Mouse (Mus musculus) heart, embryonic 16.5 days (tissue): ENCODE measurements around the gene Sema6c. TPM values are rescaled to one million over a fixed set of nuclear protein-coding genes. Genes with fewer than 3 reads are reported as not detected.

Experiments used
- ATAC-seq: fragments of 200-750 bp; cut with Nextera tagmentation; replicated peaks from 2 replicates; pipeline ENCODE4 v1.8.0; 2017; ENCODE audit warnings: moderate number of reproducible peaks; ENCODE audit not compliant: insufficient read depth, low FRiP score; ENCODE audit errors: extremely low read depth
- H3K27ac ChIP-seq: fragments of 300-500 bp; sonication (generic); 2 replicates; pipeline ENCODE4 v1.5.1; 2014; ENCODE audit warnings: mild to moderate bottlenecking, low read length, control low read depth, moderate library complexity
- H3K27me3 ChIP-seq: fragments of 300-500 bp; sonication (generic); 2 replicates; pipeline ENCODE4 v1.6.1; 2014; ENCODE audit warnings: low read length, mixed read lengths; ENCODE audit not compliant: control insufficient read depth, insufficient read depth
- H3K36me3 ChIP-seq: fragments of 300-500 bp; sonication (generic); 2 replicates; pipeline ENCODE4 v1.6.1; 2014; ENCODE audit not compliant: control insufficient read depth, insufficient read depth
- H3K4me1 ChIP-seq: fragments of 300-500 bp; sonication (generic); 2 replicates; pipeline ENCODE4 v1.6.1; 2014; ENCODE audit warnings: low read length, mixed read lengths; ENCODE audit not compliant: control insufficient read depth, insufficient read depth
- H3K4me2 ChIP-seq: fragments of 300-500 bp; sonication (generic); 2 replicates; pipeline ENCODE4 v1.6.1; 2014; ENCODE audit warnings: low read depth, mild to moderate bottlenecking, control low read depth, low read length
- H3K4me3 ChIP-seq: fragments of 300-500 bp; sonication (generic); 2 replicates; pipeline ENCODE4 v1.5.1; 2014; ENCODE audit warnings: mild to moderate bottlenecking, control low read depth, low read length
- H3K9ac ChIP-seq: fragments of 300-500 bp; sonication (generic); 2 replicates; pipeline ENCODE4 v1.6.1; 2014; ENCODE audit warnings: low read length, control low read depth
- H3K9me3 ChIP-seq: fragments of 300-500 bp; sonication (generic); replicated peaks from 2 replicates; pipeline ENCODE4 v1.6.1; 2016; ENCODE audit warnings: low read length; ENCODE audit not compliant: control insufficient read depth
- WGBS: fragments of 180-500 bp; shearing (Covaris S2); extraction: QIAGEN DNeasy Blood & Tissue Kit; methylation state at CpG from one replicate; pipeline ENCODE4 v1.1.7; 2014; 5-methylcytosine and 5-hydroxymethylcytosine counted together
- polyA plus RNA-seq: library from polyadenylated mRNA; unstranded; fragments of >200 nt; fragmentation: Nextera tagmentation; extraction: Ambion mirVana; gene quantifications from 2 replicates; pipeline ENCODE4 v1.2.1, GENCODE M21; 2015

The Sema6c gene
- 1.5 and 2.7 TPM in 2 replicates for polyA plus RNA-seq

GRCm38 (mm10) chr3:95159987-95160963 is at the start of gene Sema6c:
Sema6c (plus strand) TSS chr3:95160457.
- ATAC-seq = peak; percentile 96
- peak within 1 kb of the TSS; percentile 62 for H3K4me3 ChIP-seq
- no peaks in the 10 kb centered on the region for H3K27me3 ChIP-seq
- H3K4me2 ChIP-seq = peak within 1 kb of the TSS; percentile 95
- peaks cover 37% of the 10 kb centered on the region for H3K4me1 ChIP-seq
- H3K9ac ChIP-seq = peak within 1 kb of the TSS; percentile 65
- H3K9me3 ChIP-seq = no peaks in the 10 kb centered on the region
- no peak within 1 kb of the TSS for H3K27ac ChIP-seq
- under 1% methylated on average over 66 of the region's 66 CpGs for WGBS
- no peaks in the 10 kb centered on the region for H3K36me3 ChIP-seq

- no peaks in the 10 kb centered on the region for H3K9me3 ChIP-seq
- WGBS = under 1% methylated on average over 53 of the region's 54 CpGs
- H3K4me3 ChIP-seq = peak within 1 kb of the TSS; percentile 95
- H3K9ac ChIP-seq = peak within 1 kb of the TSS; percentile 94
- H3K27ac ChIP-seq = peak within 1 kb of the TSS; percentile 99
- H3K4me1 ChIP-seq = peaks cover 8% of the 10 kb centered on the region
- no peaks in the 10 kb centered on the region for H3K27me3 ChIP-seq
- H3K4me2 ChIP-seq = peak within 1 kb of the TSS; percentile 66
- peak; percentile 69 for ATAC-seq
- H3K36me3 ChIP-seq = peaks cover 8% of the 10 kb centered on the region; the same call in 1 of the 2 replicates
Observed at GRCm38 (mm10) chr3:95110911-95111726, 49.1 kb upstream of the Sema6c start, which contains the start of gene Vps72. Vps72 (plus strand) TSS chr3:95111022.

- H3K36me3 ChIP-seq = peaks cover 8% of the 10 kb centered on the region; the same call in 1 of the 2 replicates
- no peak overlapping the region for H3K4me3 ChIP-seq
- no peak overlapping the region for H3K27ac ChIP-seq
- peaks cover 8% of the 10 kb centered on the region for H3K4me1 ChIP-seq
- peak overlapping the region; percentile 6; the same call in 1 of the 2 replicates for H3K9ac ChIP-seq
- WGBS = 89% methylated on average over 1 of the region's 1 CpGs
- H3K27me3 ChIP-seq = no peaks in the 10 kb centered on the region
- H3K4me2 ChIP-seq = no peak overlapping the region
- H3K9me3 ChIP-seq = no peaks in the 10 kb centered on the region
- no peak for ATAC-seq
Observed at GRCm38 (mm10) chr3:95112760-95113159, 47.5 kb upstream of the Sema6c start.

- no peak for ATAC-seq
- Histone ChIP-seq H3K4me2 (no peak overlapping the region), H3K4me3 (no peak overlapping the region), H3K27ac (no peak overlapping the region), H3K4me1 (no peaks in the 10 kb centered on the region; the same call in 1 of the 2 replicates), H3K9me3 (no peaks in the 10 kb centered on the region), H3K27me3 (no peaks in the 10 kb centered on the region), H3K9ac (no peak overlapping the region), H3K36me3 (peaks cover 52% of the 10 kb centered on the region)
- 87% methylated on average over 2 of the region's 2 CpGs for WGBS
Observed at GRCm38 (mm10) chr3:95117751-95118150, 42.5 kb upstream of the Sema6c start.

GRCm38 (mm10) chr3:95121580-95121979 is 38.7 kb upstream of the Sema6c start:
- peaks cover 45% of the 10 kb centered on the region for H3K36me3 ChIP-seq
- H3K4me1 ChIP-seq = peaks cover 15% of the 10 kb centered on the region
- H3K27ac ChIP-seq = peak overlapping the region; percentile 81
- H3K9ac ChIP-seq = no peak overlapping the region
- no peaks in the 10 kb centered on the region for H3K9me3 ChIP-seq
- H3K4me3 ChIP-seq = no peak overlapping the region
- peak; percentile 71 for ATAC-seq
- no peaks in the 10 kb centered on the region for H3K27me3 ChIP-seq
- H3K4me2 ChIP-seq = no peak overlapping the region
- 61% methylated on average over 6 of the region's 6 CpGs for WGBS

GRCm38 (mm10) chr3:95124246-95124645 is 36.0 kb upstream of the Sema6c start, which contains the start of gene Tmod4:
Tmod4 (plus strand) TSS chr3:95124476.
- Histone ChIP-seq H3K27me3 (no peaks in the 10 kb centered on the region), H3K9me3 (no peaks in the 10 kb centered on the region), H3K4me1 (peaks cover 19% of the 10 kb centered on the region), H3K36me3 (peaks cover 31% of the 10 kb centered on the region), H3K9ac (no peak within 1 kb of the TSS), H3K4me3 (no peak within 1 kb of the TSS), H3K27ac (peak within 1 kb of the TSS; percentile 73), H3K4me2 (peak within 1 kb of the TSS; percentile 35)
- ATAC-seq = no peak
- 54% methylated on average over 6 of the region's 6 CpGs for WGBS

GRCm38 (mm10) chr3:95124972-95125371 is 35.3 kb upstream of the Sema6c start:
- H3K27ac ChIP-seq = peak overlapping the region; percentile 73
- peak overlapping the region; percentile 35 for H3K4me2 ChIP-seq
- ATAC-seq = peak; percentile 52; the same call in 1 of the 2 replicates
- peaks cover 29% of the 10 kb centered on the region for H3K36me3 ChIP-seq
- no peak overlapping the region for H3K9ac ChIP-seq
- no peak overlapping the region for H3K4me3 ChIP-seq
- H3K4me1 ChIP-seq = peaks cover 19% of the 10 kb centered on the region
- WGBS = 11% methylated on average over 5 of the region's 5 CpGs
- no peaks in the 10 kb centered on the region for H3K27me3 ChIP-seq
- H3K9me3 ChIP-seq = no peaks in the 10 kb centered on the region

GRCm38 (mm10) chr3:95129226-95129651 is 31.0 kb upstream of the Sema6c start:
- peaks cover 21% of the 10 kb centered on the region for H3K4me1 ChIP-seq
- no peaks in the 10 kb centered on the region for H3K9me3 ChIP-seq
- no peak for ATAC-seq
- H3K27me3 ChIP-seq = no peaks in the 10 kb centered on the region
- H3K27ac ChIP-seq = no peak overlapping the region
- peaks cover 8% of the 10 kb centered on the region for H3K36me3 ChIP-seq
- 64% methylated on average over 6 of the region's 6 CpGs for WGBS
- no peak overlapping the region for H3K4me3 ChIP-seq
- no peak overlapping the region for H3K4me2 ChIP-seq
- H3K9ac ChIP-seq = no peak overlapping the region
